Mouse (Mus musculus) MEL (cell line): ENCODE data around the gene Mlxip. TPM values are rescaled to one million over a fixed set of nuclear protein-coding genes. Genes with fewer than 3 reads are reported as not detected.

Experiments used
- DNase-seq: peaks from one replicate; pipeline ENCODE4 v3.0.0; 2011; ENCODE audit warnings: low read depth, low spot score
- H3K27ac ChIP-seq: 2 replicates; pipeline ENCODE4 v1.5.1; 2012; ENCODE audit warnings: low read depth, mild to moderate bottlenecking, control low read depth, low read length, moderate library complexity; ENCODE audit not compliant: control insufficient read depth
- H3K27me3 ChIP-seq, 2 experiments: fragments of 150-350 bp in 1 of 2; sonication (generic) in 1 of 2; 2 replicates each; pipeline ENCODE4 v1.6.1; 2012; ENCODE audit warnings: low read length in 2 of 2, mild to moderate bottlenecking in 2 of 2, improper control_type of control experiment in 1 of 2, moderate library complexity in 1 of 2; ENCODE audit not compliant: insufficient read depth in 2 of 2, control insufficient read depth in 1 of 2
- H3K36me3 ChIP-seq, 2 experiments: 2 replicates each; pipeline ENCODE4 v1.6.1; 2012 to 2014; ENCODE audit warnings: low read length in 2 of 2, improper control_type of control experiment in 1 of 2, inconsistent platforms in 1 of 2, mild to moderate bottlenecking in 1 of 2; ENCODE audit not compliant: insufficient read depth in 2 of 2, control insufficient read depth in 1 of 2
- H3K4me1 ChIP-seq, 2 experiments: fragments of 150-350 bp in 1 of 2; sonication (generic) in 1 of 2; 2 replicates each; pipeline ENCODE4 v1.6.1; 2012; ENCODE audit warnings: low read length in 2 of 2, improper control_type of control experiment in 1 of 2, mild to moderate bottlenecking in 1 of 2; ENCODE audit not compliant: insufficient read depth in 2 of 2, control insufficient read depth in 1 of 2
- H3K4me3 ChIP-seq, 2 experiments: fragments of 150-350 bp in 1 of 2; sonication (generic) in 1 of 2; 2 replicates each; pipeline ENCODE4 v1.5.1; 2012; ENCODE audit warnings: low read depth in 2 of 2, low read length in 2 of 2, mild to moderate bottlenecking in 2 of 2, moderate library complexity in 2 of 2, control low read depth in 1 of 2, improper control_type of control experiment in 1 of 2; ENCODE audit not compliant: control insufficient read depth in 1 of 2, insufficient read depth in 1 of 2
- H3K79me2 ChIP-seq: 2 replicates; pipeline ENCODE4 v1.6.1; 2012; ENCODE audit warnings: mild to moderate bottlenecking, low read length, moderate library complexity; ENCODE audit not compliant: control insufficient read depth, poor library complexity, insufficient read depth
- H3K9ac ChIP-seq: 2 replicates; pipeline ENCODE4 v1.6.1; 2012; ENCODE audit warnings: low read depth, mild to moderate bottlenecking, control low read depth, low read length, moderate library complexity; ENCODE audit not compliant: control insufficient read depth, poor library complexity, severe bottlenecking
- H3K9me3 ChIP-seq: fragments of 150-350 bp; sonication (generic); replicated peaks from 2 replicates; pipeline ENCODE4 v1.6.1; 2012; ENCODE audit warnings: mild to moderate bottlenecking, low read length, improper control_type of control experiment, moderate library complexity; ENCODE audit not compliant: insufficient read depth
- CHD1 ChIP-seq: IDR thresholded peaks from 2 replicates; pipeline ENCODE4 v1.6.1; 2012; ENCODE audit warnings: low read depth, mild to moderate bottlenecking, inconsistent platforms, low read length, improper control_type of control experiment
- CHD2 ChIP-seq: IDR thresholded peaks from 2 replicates; pipeline ENCODE4 v1.6.1; 2011; ENCODE audit warnings: low read length, improper control_type of control experiment
- CTCF ChIP-seq, 3 experiments: IDR thresholded peaks in 2 of 3; conservative IDR thresholded peaks in 1 of 3; 2 replicates each; pipeline ENCODE4 v1.5.1; 2011 to 2012; ENCODE audit warnings: low read length in 3 of 3, low read depth in 2 of 3, mild to moderate bottlenecking in 2 of 3, improper control_type of control experiment in 1 of 3, inconsistent platforms in 1 of 3, mixed read lengths in 1 of 3, moderate library complexity in 1 of 3; ENCODE audit not compliant: control insufficient read depth in 1 of 3, insufficient read depth in 1 of 3, poor library complexity in 1 of 3, severe bottlenecking in 1 of 3
- EP300 ChIP-seq, 2 experiments: IDR thresholded peaks; 2 replicates each; pipeline ENCODE4 v1.6.1; 2011; ENCODE audit warnings: improper control_type of control experiment in 2 of 2, low read length in 2 of 2, low read depth in 1 of 2, mild to moderate bottlenecking in 1 of 2
- ETS1 ChIP-seq: IDR thresholded peaks from 2 replicates; pipeline ENCODE4 v1.6.1; 2012; ENCODE audit warnings: low read depth, mild to moderate bottlenecking, inconsistent platforms, low read length, improper control_type of control experiment, moderate library complexity
- GATA1 ChIP-seq: IDR thresholded peaks from 2 replicates; pipeline ENCODE4 v1.6.1; 2011; ENCODE audit warnings: low read depth, low read length, improper control_type of control experiment
- JUND ChIP-seq: IDR thresholded peaks from 2 replicates; pipeline ENCODE4 v1.6.1; 2011; ENCODE audit warnings: low read depth, mild to moderate bottlenecking, improper control_type of control experiment, low read length
- MAZ ChIP-seq: IDR thresholded peaks from 2 replicates; pipeline ENCODE4 v1.6.1; 2012; ENCODE audit warnings: low read depth, mild to moderate bottlenecking, inconsistent platforms, low read length, improper control_type of control experiment
- MEF2A ChIP-seq: IDR thresholded peaks from 2 replicates; pipeline ENCODE4 v1.6.1; 2014; ENCODE audit warnings: low read depth, mild to moderate bottlenecking, inconsistent platforms, low read length, improper control_type of control experiment; ENCODE audit not compliant: poor library complexity, insufficient replicate concordance, severe bottlenecking; ENCODE audit errors: extremely low read depth
- MXI1 ChIP-seq: IDR thresholded peaks from 2 replicates; pipeline ENCODE4 v1.6.1; 2011; ENCODE audit warnings: mild to moderate bottlenecking, low read depth, low read length, improper control_type of control experiment
- POLR2AphosphoS2 ChIP-seq: IDR thresholded peaks from 2 replicates; pipeline ENCODE4 v1.6.1; 2011; ENCODE audit warnings: low read length, improper control_type of control experiment
- POLR2AphosphoS5 ChIP-seq: IDR thresholded peaks from 2 replicates; pipeline ENCODE4 v1.6.1; 2012; ENCODE audit warnings: low read depth, borderline replicate concordance, mild to moderate bottlenecking, inconsistent platforms, low read length, moderate library complexity, mixed read lengths
- TAL1 ChIP-seq: IDR thresholded peaks from 2 replicates; pipeline ENCODE4 v1.6.1; 2012; ENCODE audit warnings: mild to moderate bottlenecking, inconsistent platforms, low read length, moderate library complexity, mixed read lengths
- TBP ChIP-seq: IDR thresholded peaks from 2 replicates; pipeline ENCODE4 v1.8.0; 2011; ENCODE audit warnings: low read depth, low read length, improper control_type of control experiment
- UBTF ChIP-seq: IDR thresholded peaks from 2 replicates; pipeline ENCODE4 v1.6.1; 2012; ENCODE audit warnings: low read depth, mild to moderate bottlenecking, inconsistent platforms, low read length, improper control_type of control experiment, moderate library complexity, borderline replicate concordance; ENCODE audit not compliant: insufficient read depth
- USF1 ChIP-seq: IDR thresholded peaks from 2 replicates; pipeline ENCODE4 v1.6.1; 2014; ENCODE audit warnings: low read depth, mild to moderate bottlenecking, inconsistent platforms, low read length, improper control_type of control experiment, moderate library complexity
- USF2 ChIP-seq, 2 experiments: IDR thresholded peaks; 2 replicates each; pipeline ENCODE4 v1.6.1; 2011 to 2012; ENCODE audit warnings: improper control_type of control experiment in 2 of 2, low read length in 2 of 2, borderline replicate concordance in 1 of 2, inconsistent platforms in 1 of 2, low read depth in 1 of 2, mild to moderate bottlenecking in 1 of 2; ENCODE audit not compliant: insufficient read depth in 1 of 2
- ZC3H11A ChIP-seq: IDR thresholded peaks from 2 replicates; pipeline ENCODE4 v1.6.1; 2012; ENCODE audit warnings: low read depth, mild to moderate bottlenecking, inconsistent platforms, low read length, improper control_type of control experiment
- ZKSCAN1 ChIP-seq: IDR thresholded peaks from 2 replicates; pipeline ENCODE4 v1.6.1; 2012; ENCODE audit warnings: low read depth, mild to moderate bottlenecking, inconsistent platforms, low read length, improper control_type of control experiment, moderate library complexity
- ZNF384 ChIP-seq: IDR thresholded peaks from 2 replicates; pipeline ENCODE4 v1.6.1; 2012; ENCODE audit warnings: low read depth, mild to moderate bottlenecking, inconsistent platforms, low read length, improper control_type of control experiment
- polyA plus RNA-seq, 2 experiments: library from polyadenylated mRNA; stranded (reverse) in 1 of 2; unstranded in 1 of 2; fragments of >175 nt in 1 of 2; fragments of >200 nt in 1 of 2; gene quantifications; 2 replicates each; pipeline versions ENCODE4 v1.2.1 to v1.2.4; 2012; ENCODE audit warnings: low replicate concordance in 2 of 2, low read depth in 1 of 2; ENCODE audit not compliant: insufficient read length in 2 of 2, insufficient read depth in 1 of 2, missing spikeins in 1 of 2
- total RNA-seq: library from RNA; depleted of rRNA; stranded (reverse); fragments of 300-350 nt; gene quantifications from 2 replicates; pipeline ENCODE4 v1.2.3, GENCODE M21; 2012

Mlxip gene
- total and polyA plus RNA-seq, 3 experiments = 5.2 to 21.9 TPM; not detected in 1

DNA sequence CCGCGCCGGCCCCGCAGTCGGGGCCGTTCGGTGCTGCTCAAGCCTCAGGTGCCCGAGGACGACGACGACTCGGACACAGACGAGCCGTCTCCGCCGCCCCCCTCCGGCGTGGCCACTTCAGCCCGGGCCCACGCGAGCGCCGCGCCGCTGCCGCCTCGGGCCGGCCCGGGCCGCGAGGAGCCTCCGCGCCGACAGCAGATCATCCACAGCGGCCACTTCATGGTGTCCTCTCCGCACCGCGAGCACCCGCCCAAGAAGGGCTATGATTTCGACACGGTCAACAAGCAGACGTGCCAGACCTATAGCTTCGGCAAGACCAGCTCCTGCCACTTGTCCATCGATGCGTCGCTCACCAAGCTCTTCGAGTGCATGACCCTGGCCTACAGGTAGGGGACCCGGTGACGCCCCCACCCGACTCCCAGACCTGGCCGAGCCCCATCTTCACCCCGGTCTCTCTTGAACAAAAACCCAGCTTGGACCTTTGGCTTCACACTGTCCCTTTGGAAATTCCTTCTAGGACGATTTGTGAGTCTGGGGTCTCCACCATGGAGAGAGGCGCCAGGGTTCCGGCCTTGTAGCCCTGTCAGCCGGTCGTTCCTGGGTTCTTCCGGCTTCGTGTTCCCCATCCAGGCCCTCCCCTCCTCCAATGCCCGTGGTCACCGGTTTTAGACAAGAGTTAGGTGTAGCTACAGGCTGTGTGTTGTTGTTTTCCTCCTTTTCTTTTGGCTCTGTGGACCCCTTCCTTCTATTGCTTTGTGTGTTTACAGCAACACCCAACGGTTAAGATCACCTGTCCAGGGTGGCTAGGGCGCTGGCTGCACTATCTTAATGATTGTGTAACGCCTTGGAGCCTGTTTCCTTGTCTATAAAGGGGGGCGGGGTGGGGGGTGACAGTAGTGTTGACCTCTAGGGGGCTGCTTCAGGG lies 621 bp downstream of the Mlxip start (continued):
- no peak for TF ChIP-seq CHD2
- TF ChIP-seq ZNF384 = no peak
- TF ChIP-seq POLR2AphosphoS5 = no peak
- no peak for TF ChIP-seq UBTF
- no peak for TF ChIP-seq GATA1
- 0 out of 6 replicates have a peak, but pooled peaks of 1 of the 3 experiments have one; percentile 4 for TF ChIP-seq CTCF (IDR thresholded peaks at IDR 0.05 in 2 of 3, conservative IDR thresholded peaks at IDR 0.05 in 1 of 3; ENCODE audit: control insufficient read depth in 1 of 3, insufficient read depth in 1 of 3, low read depth in 2 of 3, low read length in 3 of 3, poor library complexity in 1 of 3, severe bottlenecking in 1 of 3)

DNA sequence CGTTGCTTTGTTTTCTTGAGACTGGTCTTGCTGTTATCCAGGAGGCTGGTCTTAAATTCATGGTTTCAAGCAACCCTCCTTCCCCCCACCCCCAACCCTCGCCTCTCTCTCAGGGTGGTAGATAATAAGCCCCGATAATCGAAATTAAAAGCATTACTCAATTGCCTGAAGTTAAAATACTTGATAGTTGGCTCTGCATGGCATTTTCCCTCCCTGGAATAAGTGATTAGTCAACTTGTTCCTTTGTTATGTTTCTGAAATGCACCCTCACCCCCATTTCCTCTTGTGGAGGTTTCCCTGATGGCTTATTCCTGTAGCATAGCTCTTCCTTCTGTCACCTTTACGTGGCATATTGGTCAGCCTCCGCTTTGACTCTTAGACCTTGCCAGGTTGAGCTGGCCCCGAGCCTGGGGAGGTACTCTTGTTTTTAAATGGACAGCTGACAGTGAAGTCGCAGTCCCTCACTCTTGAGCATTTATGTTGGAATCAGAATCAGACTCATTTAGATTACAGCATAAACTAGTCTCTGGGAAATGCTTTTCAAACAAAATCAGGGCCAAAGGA lies 2.4 kb downstream of the Mlxip start:
- Histone ChIP-seq H3K36me3 (peaks cover 0 to 27% of the 10 kb centered on the region in 2 experiments; a peak in 3 of 4 replicates), H3K4me3 (peak overlapping the region in 1 of 2 experiments; percentile 88; a peak in 1 of 4 replicates), H3K9ac (peak overlapping the region; percentile 4; the same call in 1 of the 2 replicates), H3K27me3 (no peaks in the 10 kb centered on the region), H3K9me3 (no peaks in the 10 kb centered on the region), H3K79me2 (peaks cover 45% of the 10 kb centered on the region), H3K27ac (no peak overlapping the region), H3K4me1 (peaks cover 3 to 26% of the 10 kb centered on the region in 2 experiments; a peak in 3 of 4 replicates)
- DNase-seq = no peak
- no peak for TF ChIP-seq TAL1
- no peak for TF ChIP-seq TBP
- TF ChIP-seq MXI1 = no peak
- no peak for TF ChIP-seq ZC3H11A
- no peak for TF ChIP-seq USF2 (IDR thresholded peaks at IDR 0.05; ENCODE audit: borderline replicate concordance in 1 of 2, insufficient read depth in 1 of 2, low read depth in 1 of 2, low read length in 2 of 2)
- TF ChIP-seq MEF2A = no peak
- TF ChIP-seq MAZ = no peak
- TF ChIP-seq ZNF384 = no peak
- TF ChIP-seq USF1 = no peak
- no peak for TF ChIP-seq ZKSCAN1
- no peak for TF ChIP-seq POLR2AphosphoS2
- no peak for TF ChIP-seq ETS1
- TF ChIP-seq CHD1 = no peak
- no peak for TF ChIP-seq EP300 (IDR thresholded peaks at IDR 0.05; ENCODE audit: low read depth in 1 of 2, low read length in 2 of 2)
- no peak for TF ChIP-seq UBTF
- no peak for TF ChIP-seq GATA1
- no peak for TF ChIP-seq JUND
- TF ChIP-seq CTCF (IDR thresholded peaks at IDR 0.05 in 2 of 3, conservative IDR thresholded peaks at IDR 0.05 in 1 of 3; ENCODE audit: control insufficient read depth in 1 of 3, insufficient read depth in 1 of 3, low read depth in 2 of 3, low read length in 3 of 3, poor library complexity in 1 of 3, severe bottlenecking in 1 of 3) = no peak
